Mouse (Mus musculus) myocyte (in vitro differentiated cells): Measurements from ENCODE around the gene Eif2ak4. TPM values are rescaled to one million over a fixed set of nuclear protein-coding genes. Genes with fewer than 3 reads are reported as not detected.
A peak's percentile ranks its signal among the peaks of the same experiment; 100 is the strongest.

ENCODE experiments used
- H3K27me3 ChIP-seq: one replicate; pipeline ENCODE4 v1.6.1; 2011; ENCODE audit not compliant: control insufficient read depth, insufficient read depth, insufficient read length
- H3K36me3 ChIP-seq: one replicate; pipeline ENCODE4 v1.6.1; 2011; ENCODE audit not compliant: control insufficient read depth, insufficient read depth
- H3K4me2 ChIP-seq: one replicate; pipeline ENCODE4 v1.6.1; 2011; ENCODE audit warnings: low read depth, control low read depth
- H3K4me3 ChIP-seq: one replicate; pipeline ENCODE4 v1.5.1; 2011; ENCODE audit warnings: mild to moderate bottlenecking, control low read depth, moderate library complexity
- H3K79me2 ChIP-seq: one replicate; pipeline ENCODE4 v1.6.1; 2011; ENCODE audit not compliant: control insufficient read depth, insufficient read depth
- H3ac ChIP-seq: one replicate; pipeline ENCODE4 v1.6.1; 2011; ENCODE audit not compliant: control insufficient read depth, insufficient read length
- CEBPB ChIP-seq: IDR thresholded peaks from 2 replicates; pipeline ENCODE4 v1.6.1; 2011; ENCODE audit warnings: mild to moderate bottlenecking, moderate library complexity; ENCODE audit not compliant: poor library complexity, insufficient read depth, severe bottlenecking
- E2F4 ChIP-seq: IDR thresholded peaks from one replicate; pipeline ENCODE4 v1.6.1; 2011; ENCODE audit warnings: mild to moderate bottlenecking, control low read depth, moderate library complexity; ENCODE audit not compliant: insufficient read depth
- MAX ChIP-seq: IDR thresholded peaks from one replicate; pipeline ENCODE4 v1.6.1; 2011; ENCODE audit warnings: low read depth, mild to moderate bottlenecking, control low read depth
- MYOD1 ChIP-seq, 3 experiments: IDR thresholded peaks; one replicate each; pipeline ENCODE4 v1.6.1; 2011; ENCODE audit warnings: control low read depth in 2 of 3, low read depth in 2 of 3, mild to moderate bottlenecking in 2 of 3, moderate library complexity in 1 of 3; ENCODE audit not compliant: insufficient read length in 2 of 3, control insufficient read depth in 1 of 3
- MYOG ChIP-seq, 3 experiments: IDR thresholded peaks; one replicate each; pipeline ENCODE4 v1.6.1; 2011; ENCODE audit warnings: control low read depth in 2 of 3, low read depth in 2 of 3, mild to moderate bottlenecking in 2 of 3; ENCODE audit not compliant: insufficient read length in 2 of 3, control insufficient read depth in 1 of 3, insufficient read depth in 1 of 3
- POLR2A ChIP-seq: IDR thresholded peaks from one replicate; pipeline ENCODE4 v1.6.1; 2011; ENCODE audit warnings: low read depth, mild to moderate bottlenecking, control low read depth, moderate library complexity; ENCODE audit not compliant: insufficient read length
- POLR2AphosphoS2 ChIP-seq: IDR thresholded peaks from one replicate; pipeline ENCODE4 v1.6.1; 2011; ENCODE audit warnings: low read depth, control low read depth; ENCODE audit not compliant: insufficient read length
- REST ChIP-seq: IDR thresholded peaks from one replicate; pipeline ENCODE4 v1.6.1; 2011; ENCODE audit warnings: mild to moderate bottlenecking, control low read depth, moderate library complexity; ENCODE audit not compliant: insufficient read depth, insufficient read length
- SRF ChIP-seq: IDR thresholded peaks from one replicate; pipeline ENCODE4 v1.6.1; 2011; ENCODE audit warnings: low read depth; ENCODE audit not compliant: control insufficient read depth, insufficient read length
- TCF12 ChIP-seq: IDR thresholded peaks from one replicate; pipeline ENCODE4 v1.6.1; 2011; ENCODE audit warnings: mild to moderate bottlenecking, control low read depth; ENCODE audit not compliant: poor library complexity, insufficient read depth, severe bottlenecking
- TCF3 ChIP-seq: IDR thresholded peaks from one replicate; pipeline ENCODE4 v1.6.1; 2011; ENCODE audit warnings: low read depth, control low read depth; ENCODE audit not compliant: insufficient read length
- USF1 ChIP-seq: IDR thresholded peaks from one replicate; pipeline ENCODE4 v1.6.1; 2011; ENCODE audit warnings: low read depth, mild to moderate bottlenecking, control low read depth, moderate library complexity
- polyA plus RNA-seq: library from polyadenylated mRNA; unstranded; fragments of >200 nt; fragmentation: generic; extraction: Trizol; gene quantifications from one replicate; pipeline ENCODE4 v1.2.1, GENCODE M21; 2012; ENCODE audit warnings: missing spikeins

The Eif2ak4 gene
- polyA plus RNA-seq, result 4.7 TPM

- Histone ChIP-seq H3K36me3 (no peaks in the 10 kb centered on the region), H3ac (peak within 1 kb of the TSS; percentile 19), H3K79me2 (peaks cover 13% of the 10 kb centered on the region), H3K27me3 (no peaks in the 10 kb centered on the region), H3K4me3 (peak within 1 kb of the TSS; percentile 64), H3K4me2 (peak within 1 kb of the TSS; percentile 98)
- TF ChIP-seq MYOG (IDR thresholded peaks at IDR 0.05; ENCODE audit: control insufficient read depth in 1 of 3, insufficient read depth in 1 of 3, insufficient read length in 2 of 3, low read depth in 2 of 3) (peak in 1 of 3 experiments; percentile 8), POLR2A (peak; percentile 82), E2F4 (no peak), POLR2AphosphoS2 (peak; percentile 64), USF1 (no peak)
Measured at GRCm38 (mm10) chr2:118388341-118389335, at the start of gene Eif2ak4. TSS of gene Eif2ak4 (plus strand) at chr2:118388618.

GRCm38 (mm10) chr2:118341295-118341694 lies 47.1 kb upstream of the Eif2ak4 start:
- TF ChIP-seq CEBPB, result no peak
- no peak for TF ChIP-seq MAX
- no peak for TF ChIP-seq SRF
- no peak for TF ChIP-seq E2F4
- no peak for TF ChIP-seq TCF12
- no peak for TF ChIP-seq MYOG (IDR thresholded peaks at IDR 0.05; ENCODE audit: control insufficient read depth in 1 of 3, insufficient read depth in 1 of 3, insufficient read length in 2 of 3, low read depth in 2 of 3)
- no peak for TF ChIP-seq TCF3
- no peak for TF ChIP-seq MYOD1 (IDR thresholded peaks at IDR 0.05; ENCODE audit: control insufficient read depth in 1 of 3, insufficient read length in 2 of 3, low read depth in 2 of 3)
- no peak for TF ChIP-seq USF1
- Histone ChIP-seq H3K4me3 (no peak overlapping the region), H3K27me3 (no peaks in the 10 kb centered on the region), H3ac (no peak overlapping the region), H3K4me2 (no peak overlapping the region), H3K36me3 (no peaks in the 10 kb centered on the region), H3K79me2 (no peaks in the 10 kb centered on the region)

GRCm38 (mm10) chr2:118343897-118344296 lies 44.5 kb upstream of the Eif2ak4 start:
- Histone ChIP-seq H3K4me3 (no peak overlapping the region), H3K4me2 (no peak overlapping the region), H3K79me2 (no peaks in the 10 kb centered on the region), H3ac (no peak overlapping the region), H3K27me3 (no peaks in the 10 kb centered on the region), H3K36me3 (no peaks in the 10 kb centered on the region)
- TF ChIP-seq MYOG (IDR thresholded peaks at IDR 0.05; ENCODE audit: control insufficient read depth in 1 of 3, insufficient read depth in 1 of 3, insufficient read length in 2 of 3, low read depth in 2 of 3), result no peak
- no peak for TF ChIP-seq E2F4
- TF ChIP-seq MYOD1 (IDR thresholded peaks at IDR 0.05; ENCODE audit: control insufficient read depth in 1 of 3, insufficient read length in 2 of 3, low read depth in 2 of 3), result no peak
- no peak for TF ChIP-seq POLR2A
- no peak for TF ChIP-seq MAX
- TF ChIP-seq REST, result no peak
- no peak for TF ChIP-seq CEBPB
- no peak for TF ChIP-seq SRF
- no peak for TF ChIP-seq POLR2AphosphoS2
- no peak for TF ChIP-seq TCF3
- no peak for TF ChIP-seq USF1
- TF ChIP-seq TCF12, result no peak

- Histone ChIP-seq H3ac (no peak overlapping the region), H3K36me3 (no peaks in the 10 kb centered on the region), H3K27me3 (no peaks in the 10 kb centered on the region), H3K79me2 (no peaks in the 10 kb centered on the region), H3K4me3 (no peak overlapping the region), H3K4me2 (no peak overlapping the region)
- no peak for TF ChIP-seq TCF12
- no peak for TF ChIP-seq TCF3
- TF ChIP-seq MYOD1 (IDR thresholded peaks at IDR 0.05; ENCODE audit: control insufficient read depth in 1 of 3, insufficient read length in 2 of 3, low read depth in 2 of 3), result no peak
- TF ChIP-seq MAX, result no peak
- TF ChIP-seq SRF, result no peak
- TF ChIP-seq POLR2A, result no peak
- TF ChIP-seq USF1, result no peak
- TF ChIP-seq REST, result no peak
- TF ChIP-seq E2F4, result no peak
- TF ChIP-seq POLR2AphosphoS2, result no peak
- no peak for TF ChIP-seq MYOG (IDR thresholded peaks at IDR 0.05; ENCODE audit: control insufficient read depth in 1 of 3, insufficient read depth in 1 of 3, insufficient read length in 2 of 3, low read depth in 2 of 3)
- no peak for TF ChIP-seq CEBPB
Measured at GRCm38 (mm10) chr2:118345535-118345934, 42.9 kb upstream of the Eif2ak4 start.
